Mouse (Mus musculus): Measurements from ENCODE around the gene Zfyve28. TPM values are rescaled to one million over a fixed set of nuclear protein-coding genes. Genes with fewer than 3 reads are reported as not detected.

Gene Zfyve28
- total and polyA plus RNA-seq, 2 experiments = 0.15 TPM; not detected in 1

GRCm38 (mm10) chr5:34205788-34206187, 82.5 kb downstream of the Zfyve28 start:
- Histone ChIP-seq H3K9ac (ENCODE audit: low read depth, low read length) (no peak overlapping the region), H3K79me2 (ENCODE audit: control insufficient read depth, insufficient read depth, low read length) (no peaks in the 10 kb centered on the region), H3K4me1 (ENCODE audit: control insufficient read depth, insufficient read depth, low read length) (no peaks in the 10 kb centered on the region; the same call in 1 of the 2 replicates), H3K27me3 (ENCODE audit: control insufficient read depth, insufficient read depth, low read length) (no peaks in the 10 kb centered on the region), H3K4me3 (ENCODE audit: insufficient read depth, low read depth, low read length) (no peak overlapping the region), H3K36me3 (ENCODE audit: control insufficient read depth, insufficient read depth, low read length) (no peaks in the 10 kb centered on the region), H3K27ac (replicated peaks; ENCODE audit: insufficient read depth, low read depth, low read length) (no peak overlapping the region)
- DNase-seq (ENCODE audit: extremely low read depth, low read depth, low spot score) = no peak
- TF ChIP-seq POLR2A (IDR thresholded peaks at IDR 0.05; ENCODE audit: extremely low read depth, insufficient read depth, low read length) (no peak), CTCF (IDR thresholded peaks at IDR 0.05; ENCODE audit: low read depth, low read length) (no peak)
- WGBS = 64% methylated on average over 2 of the region's 2 CpGs

GRCm38 (mm10) chr5:34204911-34205310, 83.3 kb downstream of the Zfyve28 start:
- DNase-seq (ENCODE audit: extremely low read depth, low read depth, low spot score) = no peak
- no peak overlapping the region for H3K4me3 ChIP-seq (ENCODE audit: insufficient read depth, low read depth, low read length)
- no peaks in the 10 kb centered on the region for H3K79me2 ChIP-seq (ENCODE audit: control insufficient read depth, insufficient read depth, low read length)
- H3K36me3 ChIP-seq (ENCODE audit: control insufficient read depth, insufficient read depth, low read length) = no peaks in the 10 kb centered on the region
- no peaks in the 10 kb centered on the region for H3K27me3 ChIP-seq (ENCODE audit: control insufficient read depth, insufficient read depth, low read length)
- H3K27ac ChIP-seq (replicated peaks; ENCODE audit: insufficient read depth, low read depth, low read length) = no peak overlapping the region
- 91% methylated on average over 2 of the region's 2 CpGs for WGBS
- H3K4me1 ChIP-seq (ENCODE audit: control insufficient read depth, insufficient read depth, low read length) = no peaks in the 10 kb centered on the region; the same call in 1 of the 2 replicates
- TF ChIP-seq CTCF (IDR thresholded peaks at IDR 0.05; ENCODE audit: low read depth, low read length) = no peak
- no peak for TF ChIP-seq POLR2A (IDR thresholded peaks at IDR 0.05; ENCODE audit: extremely low read depth, insufficient read depth, low read length)
- no peak overlapping the region for H3K9ac ChIP-seq (ENCODE audit: low read depth, low read length)

GRCm38 (mm10) chr5:34202006-34202405, 86.2 kb downstream of the Zfyve28 start:
- no peaks in the 10 kb centered on the region for H3K79me2 ChIP-seq (ENCODE audit: control insufficient read depth, insufficient read depth, low read length)
- no peaks in the 10 kb centered on the region for H3K36me3 ChIP-seq (ENCODE audit: control insufficient read depth, insufficient read depth, low read length)
- no peak for DNase-seq (ENCODE audit: extremely low read depth, low read depth, low spot score)
- no peaks in the 10 kb centered on the region for H3K27me3 ChIP-seq (ENCODE audit: control insufficient read depth, insufficient read depth, low read length)
- no peak overlapping the region for H3K4me3 ChIP-seq (ENCODE audit: insufficient read depth, low read depth, low read length)
- no peak overlapping the region for H3K27ac ChIP-seq (replicated peaks; ENCODE audit: insufficient read depth, low read depth, low read length)
- H3K9ac ChIP-seq (ENCODE audit: low read depth, low read length) = no peak overlapping the region
- TF ChIP-seq CTCF (IDR thresholded peaks at IDR 0.05; ENCODE audit: low read depth, low read length) (no peak), POLR2A (IDR thresholded peaks at IDR 0.05; ENCODE audit: extremely low read depth, insufficient read depth, low read length) (no peak)
- H3K4me1 ChIP-seq (ENCODE audit: control insufficient read depth, insufficient read depth, low read length) = no peaks in the 10 kb centered on the region; the same call in 1 of the 2 replicates
- 44% methylated on average over 4 of the region's 4 CpGs for WGBS

- Histone ChIP-seq H3K4me1 (ENCODE audit: control insufficient read depth, insufficient read depth, low read length) (no peaks in the 10 kb centered on the region; the same call in 1 of the 2 replicates), H3K36me3 (ENCODE audit: control insufficient read depth, insufficient read depth, low read length) (no peaks in the 10 kb centered on the region), H3K79me2 (ENCODE audit: control insufficient read depth, insufficient read depth, low read length) (no peaks in the 10 kb centered on the region), H3K27ac (replicated peaks; ENCODE audit: insufficient read depth, low read depth, low read length) (no peak overlapping the region), H3K9ac (ENCODE audit: low read depth, low read length) (no peak overlapping the region), H3K27me3 (ENCODE audit: control insufficient read depth, insufficient read depth, low read length) (no peaks in the 10 kb centered on the region), H3K4me3 (ENCODE audit: insufficient read depth, low read depth, low read length) (no peak overlapping the region)
- TF ChIP-seq CTCF (IDR thresholded peaks at IDR 0.05; ENCODE audit: low read depth, low read length) (no peak), POLR2A (IDR thresholded peaks at IDR 0.05; ENCODE audit: extremely low read depth, insufficient read depth, low read length) (no peak)
- 65% methylated on average over 2 of the region's 2 CpGs for WGBS
- no peak for DNase-seq (ENCODE audit: extremely low read depth, low read depth, low spot score)
Measured at GRCm38 (mm10) chr5:34201396-34201795, 86.9 kb downstream of the Zfyve28 start.

GRCm38 (mm10) chr5:34198615-34199014, 89.6 kb downstream of the Zfyve28 start:
- Histone ChIP-seq H3K27ac (replicated peaks; ENCODE audit: insufficient read depth, low read depth, low read length) (no peak overlapping the region), H3K9ac (ENCODE audit: low read depth, low read length) (no peak overlapping the region), H3K79me2 (ENCODE audit: control insufficient read depth, insufficient read depth, low read length) (no peaks in the 10 kb centered on the region), H3K4me1 (ENCODE audit: control insufficient read depth, insufficient read depth, low read length) (no peaks in the 10 kb centered on the region; the same call in 1 of the 2 replicates), H3K27me3 (ENCODE audit: control insufficient read depth, insufficient read depth, low read length) (no peaks in the 10 kb centered on the region), H3K4me3 (ENCODE audit: insufficient read depth, low read depth, low read length) (no peak overlapping the region), H3K36me3 (ENCODE audit: control insufficient read depth, insufficient read depth, low read length) (no peaks in the 10 kb centered on the region)
- 84% methylated on average over 6 of the region's 6 CpGs for WGBS
- TF ChIP-seq CTCF (IDR thresholded peaks at IDR 0.05; ENCODE audit: low read depth, low read length) = no peak
- TF ChIP-seq POLR2A (IDR thresholded peaks at IDR 0.05; ENCODE audit: extremely low read depth, insufficient read depth, low read length) = no peak
- no peak for DNase-seq (ENCODE audit: extremely low read depth, low read depth, low spot score)

- Histone ChIP-seq H3K4me3 (ENCODE audit: insufficient read depth, low read depth, low read length) (no peak overlapping the region), H3K36me3 (ENCODE audit: control insufficient read depth, insufficient read depth, low read length) (no peaks in the 10 kb centered on the region), H3K27ac (replicated peaks; ENCODE audit: insufficient read depth, low read depth, low read length) (no peak overlapping the region), H3K79me2 (ENCODE audit: control insufficient read depth, insufficient read depth, low read length) (no peaks in the 10 kb centered on the region), H3K27me3 (ENCODE audit: control insufficient read depth, insufficient read depth, low read length) (no peaks in the 10 kb centered on the region), H3K9ac (ENCODE audit: low read depth, low read length) (no peak overlapping the region), H3K4me1 (ENCODE audit: control insufficient read depth, insufficient read depth, low read length) (no peaks in the 10 kb centered on the region; the same call in 1 of the 2 replicates)
- no peak for TF ChIP-seq POLR2A (IDR thresholded peaks at IDR 0.05; ENCODE audit: extremely low read depth, insufficient read depth, low read length)
- no peak for DNase-seq (ENCODE audit: extremely low read depth, low read depth, low spot score)
- WGBS = 72% methylated on average over 4 of the region's 4 CpGs
Measured at GRCm38 (mm10) chr5:34197243-34197642, 91.0 kb downstream of the Zfyve28 start.
